Mouse (Mus musculus) kidney, embryonic 16.5 days (tissue): ENCODE data around the gene Raf1. TPM values are rescaled to one million over a fixed set of nuclear protein-coding genes. Genes with fewer than 3 reads are reported as not detected.

Source experiments
- ATAC-seq: fragments of 200-750 bp; cut with Nextera tagmentation; 2 replicates; pipeline ENCODE4 v1.8.0; 2017; ENCODE audit warnings: moderate TSS enrichment; ENCODE audit not compliant: low FRiP score, low TSS enrichment
- H3K27ac ChIP-seq: fragments of 300-500 bp; sonication (generic); 2 replicates; pipeline ENCODE4 v1.5.1; 2014; ENCODE audit warnings: low read length
- H3K27me3 ChIP-seq: fragments of 300-500 bp; sonication (generic); 2 replicates; pipeline ENCODE4 v1.6.1; 2014; ENCODE audit warnings: low read length, control low read depth, mixed read lengths; ENCODE audit not compliant: insufficient read depth
- H3K36me3 ChIP-seq: fragments of 300-500 bp; sonication (generic); 2 replicates; pipeline ENCODE4 v1.6.1; 2014; ENCODE audit warnings: low read length, control low read depth, mixed read lengths; ENCODE audit not compliant: insufficient read depth
- H3K4me1 ChIP-seq: fragments of 300-500 bp; sonication (generic); 2 replicates; pipeline ENCODE4 v1.6.1; 2014; ENCODE audit warnings: low read length, control low read depth, mixed read lengths; ENCODE audit not compliant: insufficient read depth
- H3K4me2 ChIP-seq: fragments of 300-500 bp; sonication (generic); replicated peaks from 2 replicates; pipeline ENCODE4 v1.6.1; 2014; ENCODE audit warnings: low read depth, low read length
- H3K4me3 ChIP-seq: fragments of 300-500 bp; sonication (generic); 2 replicates; pipeline ENCODE4 v1.5.1; 2014; ENCODE audit warnings: mild to moderate bottlenecking, low read length
- H3K9ac ChIP-seq: fragments of 300-500 bp; sonication (generic); replicated peaks from 2 replicates; pipeline ENCODE4 v1.6.1; 2014; ENCODE audit warnings: low read length
- H3K9me3 ChIP-seq: fragments of 300-500 bp; sonication (generic); 2 replicates; pipeline ENCODE4 v1.6.1; 2016; ENCODE audit warnings: low read length, control low read depth
- WGBS: fragments of 180-500 bp; shearing (Covaris S2); extraction: QIAGEN DNeasy Blood & Tissue Kit; methylation state at CpG from one replicate; pipeline ENCODE4 v1.1.7; 2014; 5-methylcytosine and 5-hydroxymethylcytosine counted together
- polyA plus RNA-seq: library from polyadenylated mRNA; unstranded; fragments of >200 nt; fragmentation: Nextera tagmentation; extraction: Ambion mirVana; gene quantifications from 2 replicates; pipeline ENCODE4 v1.2.1, GENCODE M21; 2015

Gene Raf1
- polyA plus RNA-seq, 1 experiment from 2014 or later: 91.0 TPM

- H3K4me2 ChIP-seq: peak within 1 kb of the TSS; percentile 78
- no peaks in the 10 kb centered on the region for H3K9me3 ChIP-seq
- peak within 1 kb of the TSS; percentile 95 for H3K9ac ChIP-seq
- peak within 1 kb of the TSS; percentile 96 for H3K4me3 ChIP-seq
- H3K4me1 ChIP-seq: peaks cover 10% of the 10 kb centered on the region
- peak; percentile 95 for ATAC-seq
- WGBS: under 1% methylated on average over 53 of the region's 61 CpGs
- peak within 1 kb of the TSS; percentile 78 for H3K27ac ChIP-seq
- no peaks in the 10 kb centered on the region for H3K36me3 ChIP-seq
- no peaks in the 10 kb centered on the region for H3K27me3 ChIP-seq
Measured at GRCm38 (mm10) chr6:115601715-115602523, 74.5 kb downstream of the Raf1 start, which contains the start of gene Mkrn2. Gene Mkrn2 (plus strand): TSS chr6:115601902.

- Histone ChIP-seq H3K4me3 (peak overlapping the region; percentile 96), H3K4me2 (peak overlapping the region; percentile 37), H3K27ac (no peak overlapping the region), H3K36me3 (no peaks in the 10 kb centered on the region), H3K4me1 (peaks cover 10% of the 10 kb centered on the region), H3K27me3 (no peaks in the 10 kb centered on the region), H3K9ac (no peak overlapping the region), H3K9me3 (no peaks in the 10 kb centered on the region)
- 65% methylated on average over 4 of the region's 4 CpGs for WGBS
- no peak for ATAC-seq
Measured at GRCm38 (mm10) chr6:115601322-115601714, 75.1 kb downstream of the Raf1 start.

GRCm38 (mm10) chr6:115595667-115596066 is 80.8 kb downstream of the Raf1 start:
- no peak for ATAC-seq
- no peaks in the 10 kb centered on the region for H3K9me3 ChIP-seq
- H3K9ac ChIP-seq: no peak overlapping the region
- H3K27me3 ChIP-seq: no peaks in the 10 kb centered on the region
- H3K4me3 ChIP-seq: no peak overlapping the region
- peaks cover 11% of the 10 kb centered on the region; the same call in 1 of the 2 replicates for H3K4me1 ChIP-seq
- 64% methylated on average over 3 of the region's 3 CpGs for whole genome bisulfite sequencing
- no peak overlapping the region for H3K4me2 ChIP-seq
- no peak overlapping the region for H3K27ac ChIP-seq
- H3K36me3 ChIP-seq: no peaks in the 10 kb centered on the region

GRCm38 (mm10) chr6:115594463-115594862 is 82.0 kb downstream of the Raf1 start:
- Histone ChIP-seq H3K27ac (no peak overlapping the region), H3K9ac (no peak overlapping the region), H3K36me3 (no peaks in the 10 kb centered on the region), H3K27me3 (no peaks in the 10 kb centered on the region), H3K4me1 (peaks cover 11% of the 10 kb centered on the region; the same call in 1 of the 2 replicates), H3K4me2 (no peak overlapping the region), H3K4me3 (no peak overlapping the region), H3K9me3 (no peaks in the 10 kb centered on the region)
- WGBS: 73% methylated on average over 3 of the region's 3 CpGs
- no peak for ATAC-seq

GRCm38 (mm10) chr6:115593252-115593651 is 83.2 kb downstream of the Raf1 start:
- no peak for ATAC-seq
- Histone ChIP-seq H3K4me1 (peaks cover 11% of the 10 kb centered on the region; the same call in 1 of the 2 replicates), H3K4me3 (no peak overlapping the region), H3K27me3 (no peaks in the 10 kb centered on the region), H3K9ac (no peak overlapping the region), H3K27ac (no peak overlapping the region), H3K4me2 (no peak overlapping the region), H3K36me3 (no peaks in the 10 kb centered on the region), H3K9me3 (no peaks in the 10 kb centered on the region)
- WGBS: 79% methylated on average over 4 of the region's 4 CpGs

GRCm38 (mm10) chr6:115592458-115592857 is 84.0 kb downstream of the Raf1 start, which contains the start of gene Mkrn2os:
Gene Mkrn2os (minus strand): TSS chr6:115592576.
- H3K27me3 ChIP-seq: no peaks in the 10 kb centered on the region
- no peaks in the 10 kb centered on the region for H3K36me3 ChIP-seq
- H3K27ac ChIP-seq: peak within 1 kb of the TSS; percentile 4; the same call in 1 of the 2 replicates
- peak within 1 kb of the TSS; percentile 53 for H3K9ac ChIP-seq
- H3K4me2 ChIP-seq: peak within 1 kb of the TSS; percentile 47
- peak; percentile 86 for ATAC-seq
- H3K9me3 ChIP-seq: no peaks in the 10 kb centered on the region
- H3K4me3 ChIP-seq: peak within 1 kb of the TSS; percentile 30
- H3K4me1 ChIP-seq: peaks cover 11% of the 10 kb centered on the region; the same call in 1 of the 2 replicates
- WGBS: 37% methylated on average over 5 of the region's 5 CpGs

- Histone ChIP-seq H3K27ac (no peak overlapping the region), H3K4me3 (peak overlapping the region; percentile 30), H3K9me3 (no peaks in the 10 kb centered on the region), H3K27me3 (no peaks in the 10 kb centered on the region), H3K9ac (peak overlapping the region; percentile 53), H3K4me1 (peaks cover 11% of the 10 kb centered on the region; the same call in 1 of the 2 replicates), H3K36me3 (no peaks in the 10 kb centered on the region), H3K4me2 (peak overlapping the region; percentile 47)
- ATAC-seq: peak; percentile 44
- 79% methylated on average over 19 of the region's 19 CpGs for WGBS
Measured at GRCm38 (mm10) chr6:115591692-115592359, 84.6 kb downstream of the Raf1 start.

- Histone ChIP-seq H3K4me3 (no peak overlapping the region), H3K4me2 (no peak overlapping the region), H3K27ac (no peak overlapping the region), H3K9ac (no peak overlapping the region), H3K36me3 (no peaks in the 10 kb centered on the region), H3K4me1 (no peaks in the 10 kb centered on the region), H3K9me3 (no peaks in the 10 kb centered on the region), H3K27me3 (no peaks in the 10 kb centered on the region)
- no peak for ATAC-seq
- WGBS: 86% methylated on average over 10 of the region's 10 CpGs
Measured at GRCm38 (mm10) chr6:115586321-115586720, 90.1 kb downstream of the Raf1 start.

GRCm38 (mm10) chr6:115584176-115584575 is 92.3 kb downstream of the Raf1 start:
- Histone ChIP-seq H3K9ac (no peak overlapping the region), H3K4me2 (no peak overlapping the region), H3K27ac (no peak overlapping the region), H3K27me3 (no peaks in the 10 kb centered on the region), H3K36me3 (0 out of 2 replicates have a peak, but pooled peaks cover under 1% of the 10 kb centered on the region), H3K4me3 (no peak overlapping the region), H3K4me1 (no peaks in the 10 kb centered on the region), H3K9me3 (no peaks in the 10 kb centered on the region)
- no peak for ATAC-seq
- WGBS: 73% methylated on average over 3 of the region's 3 CpGs
